In genomic region chr13:43208914-43209439, GRCm38 (mm10) we compare ENCODE assay signal across 10 mouse cellular contexts. TPM values are rescaled to one million over a fixed set of nuclear protein-coding genes. Genes with fewer than 3 reads are reported as not detected.
DNase-seq lines count a peak whose midpoint lies in the region; TF ChIP-seq lines count a peak whose summit lies in the region.
"Had no signal": no experiment of that assay in that cellular context is flagged by ENCODE, and none has a peak within 500 bp of the region (broad histone marks: within the 10 kb centered on the region; RNA-seq: fewer than 3 reads in every experiment).

No protein-coding gene starts in this region.

- no peaks in the 10 kb centered on the region for H3K36me3 ChIP-seq in spleen, adult 2 months (ENCODE audit: control insufficient read depth, insufficient read depth, low read length)

- DNase-seq in cerebellum, adult 8-10 months = peak; percentile 37
- no peak for DNase-seq in cerebellum, adult 11 months
- DNase-seq in spleen, adult 2 months (ENCODE audit: low read depth in 1 of 2, low spot score in 2 of 2) = peak; percentile 39 to 42
- DNase-seq in spleen, adult 18-20 months = no peak
- peak; percentile 33 for DNase-seq in liver
- no peak for DNase-seq in kidney, postnatal 14 days
- DNase-seq in cerebellum, adult 9-11 months = no peak
- DNase-seq: midbrain, embryonic 14.5 days had no signal

- H3K27me3 ChIP-seq in spleen, adult 2 months (ENCODE audit: control insufficient read depth, insufficient read depth, low read length) = no peaks in the 10 kb centered on the region

- TF ChIP-seq CTCF in spleen, adult 2 months (IDR thresholded peaks at IDR 0.05; ENCODE audit: extremely low read depth, insufficient read depth, insufficient read length, insufficient replicate concordance) = no peak
- no peak for TF ChIP-seq CTCF in olfactory bulb, adult 2 months (IDR thresholded peaks at IDR 0.05; ENCODE audit: insufficient read depth, low read depth, low read length)

- 7% methylated on average over 16 of the region's 16 CpGs for WGBS in spleen, adult 2 months
- 62% methylated on average over 16 of the region's 16 CpGs for WGBS in olfactory bulb, adult 2 months

- no peak for TF ChIP-seq POLR2A in spleen, adult 2 months (IDR thresholded peaks at IDR 0.05; ENCODE audit: low read depth, low read length)
- no peak for TF ChIP-seq POLR2A in olfactory bulb, adult 2 months (IDR thresholded peaks at IDR 0.05; ENCODE audit: insufficient read depth, low read depth, low read length)

- H3K27ac ChIP-seq in spleen, adult 2 months (ENCODE audit: insufficient read depth, low read length) = peak overlapping the region; percentile 49
- peak overlapping the region; percentile 66 for H3K27ac ChIP-seq in olfactory bulb, adult 2 months (ENCODE audit: insufficient read depth, low read depth, low read length)
- H3K27ac ChIP-seq: heart, adult 2 months had no signal

- no peak overlapping the region; the same call in 1 of the 2 replicates for H3K4me3 ChIP-seq in spleen, adult 2 months (ENCODE audit: extremely low read depth, insufficient read depth, insufficient read length)
- no peak overlapping the region for H3K4me3 ChIP-seq in olfactory bulb, adult 2 months (ENCODE audit: insufficient read depth, low read depth, low read length)
- H3K4me3 ChIP-seq: heart, adult 2 months had no signal

- H3K4me1 ChIP-seq in spleen, adult 2 months (ENCODE audit: control insufficient read depth, insufficient read depth, insufficient read length) = peaks cover 20% of the 10 kb centered on the region; the same call in 1 of the 2 replicates
- H3K4me1 ChIP-seq in olfactory bulb, adult 2 months (ENCODE audit: control insufficient read depth, insufficient read depth, low read length) = peaks cover 39% of the 10 kb centered on the region

RNA-seq across cellular contexts. Expression of gene Tbc1d7, which starts 37.7 kb away (rescaled TPM):
- 5.7 and 6.3 TPM in 2 replicates for polyA plus RNA-seq in spleen, adult 2 months (2012; rRNA removed)
- polyA plus RNA-seq in olfactory bulb, adult 2 months (2012; ENCODE audit: insufficient read depth, insufficient read length, low replicate concordance, missing spikeins) = not detected in 2 replicates

Comparison
In these comparisons a context has a peak if more than half of its experiments do, and no peak if none do; other contexts are left out.
1. DNase-seq: peak in cerebellum, adult 8-10 months (single experiment), spleen, adult 2 months (2 of 2) and liver (single experiment); none in cerebellum, adult 11 months (single experiment), spleen, adult 18-20 months (0 of 2), kidney, postnatal 14 days (single experiment) and cerebellum, adult 9-11 months (single experiment).